Comparison of ENCODE assay signal across 13 mouse cellular contexts in the genomic region with DNA sequence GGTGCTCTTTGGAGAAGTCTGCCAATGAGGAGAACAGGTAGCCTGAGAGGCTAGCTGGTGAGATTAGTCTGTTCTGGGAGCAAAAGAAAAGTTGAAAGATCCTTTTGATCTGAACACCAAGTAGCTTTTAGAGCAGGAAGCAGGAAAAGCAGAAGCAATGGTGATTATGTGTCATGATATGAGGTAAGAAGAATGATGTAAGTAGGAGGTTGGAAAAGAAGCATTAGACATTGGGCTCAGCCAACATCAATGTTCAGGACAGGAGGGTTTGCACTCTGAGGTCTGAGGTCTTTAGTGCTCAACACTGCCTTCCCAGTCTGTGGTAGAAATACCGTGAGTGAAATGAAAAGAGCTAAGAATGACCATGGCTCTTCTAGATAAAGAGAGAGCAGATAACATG.
"Had no signal": no experiment of that assay in that cellular context is flagged by ENCODE, and none has a peak within 500 bp of the region (broad histone marks: within the 10 kb centered on the region; RNA-seq: fewer than 3 reads in every experiment).

No protein-coding gene starts in this region.

- H3K27ac ChIP-seq: limb, embryonic 13.5 days; liver, embryonic 14.5 days; midbrain, embryonic 15.5 days; neural tube, embryonic 13.5 days; stomach, embryonic 15.5 days had no signal

- H3K4me1 ChIP-seq: midbrain, embryonic 15.5 days; neural tube, embryonic 13.5 days; stomach, embryonic 15.5 days had no signal

- H3K4me2 ChIP-seq: limb, embryonic 13.5 days; midbrain, embryonic 11.5 days; midbrain, embryonic 15.5 days; neural tube, embryonic 13.5 days; stomach, embryonic 15.5 days had no signal

- H3K9ac ChIP-seq: limb, embryonic 13.5 days; liver, embryonic 14.5 days; midbrain, embryonic 15.5 days; neural tube, embryonic 13.5 days; stomach, embryonic 15.5 days had no signal

- H3K36me3 ChIP-seq: limb, embryonic 13.5 days; midbrain, embryonic 15.5 days; neural tube, embryonic 13.5 days; stomach, embryonic 15.5 days had no signal

- H3K4me3 ChIP-seq: limb, embryonic 13.5 days; megakaryocyte, embryonic 14.5 days; midbrain, embryonic 15.5 days; neural tube, embryonic 13.5 days; stomach, embryonic 15.5 days had no signal

- DNase-seq: kidney, postnatal 10 days; kidney, postnatal 4 days; left cerebral cortex, postnatal 4 days; lung, adult 18-20 months; retina, postnatal 1 day; thymus, postnatal 4 days had no signal

- ATAC-seq: midbrain, embryonic 15.5 days had no signal

- H3K27me3 ChIP-seq: limb, embryonic 13.5 days; megakaryocyte, embryonic 14.5 days; midbrain, embryonic 15.5 days; neural tube, embryonic 13.5 days; stomach, embryonic 15.5 days had no signal

- H3K9me3 ChIP-seq: midbrain, embryonic 15.5 days; neural tube, embryonic 13.5 days; stomach, embryonic 15.5 days had no signal
